Mouse (Mus musculus) small intestine, adult 2 months (tissue): Measurements from ENCODE around the gene Gpr85. TPM values are rescaled to one million over a fixed set of nuclear protein-coding genes. Genes with fewer than 3 reads are reported as not detected.

Experiments used
- H3K27ac ChIP-seq: fragments of 200-500 bp; 2 replicates; pipeline ENCODE4 v1.5.1; 2012; ENCODE audit warnings: low read depth, low read length, control low read depth, inconsistent platforms; ENCODE audit not compliant: insufficient read depth
- H3K27me3 ChIP-seq: fragments of 200-500 bp; 2 replicates; pipeline ENCODE4 v1.6.1; 2012; ENCODE audit warnings: mild to moderate bottlenecking, moderate library complexity, low read length, inconsistent platforms; ENCODE audit not compliant: control insufficient read depth, insufficient read depth
- H3K36me3 ChIP-seq: fragments of 200-500 bp; 2 replicates; pipeline ENCODE4 v1.6.1; 2012; ENCODE audit warnings: mild to moderate bottlenecking, low read length, control low read depth, inconsistent platforms; ENCODE audit not compliant: control insufficient read depth, insufficient read depth
- H3K4me1 ChIP-seq: fragments of 200-500 bp; 2 replicates; pipeline ENCODE4 v1.6.1; 2012; ENCODE audit warnings: low read length, inconsistent platforms, mixed read lengths; ENCODE audit not compliant: control insufficient read depth, insufficient read depth, insufficient read length
- H3K4me3 ChIP-seq: fragments of 200-500 bp; 2 replicates; pipeline ENCODE4 v1.5.1; 2012; ENCODE audit warnings: low read depth, mild to moderate bottlenecking, control low read depth, inconsistent platforms, low read length, moderate library complexity
- CTCF ChIP-seq: fragments of 200-500 bp; IDR thresholded peaks from 2 replicates; pipeline ENCODE4 v1.5.1; 2012; ENCODE audit warnings: low read depth, mild to moderate bottlenecking, control low read depth, inconsistent platforms, low read length, moderate library complexity, mixed read lengths; ENCODE audit not compliant: insufficient replicate concordance, insufficient read length; ENCODE audit errors: extremely low read depth
- POLR2A ChIP-seq: fragments of 200-500 bp; IDR thresholded peaks from 2 replicates; pipeline ENCODE4 v1.6.1; 2012; ENCODE audit warnings: low read depth, mild to moderate bottlenecking, control low read depth, inconsistent platforms, low read length, moderate library complexity
- WGBS: fragments of 180-500 bp; shearing (Covaris S2); methylation state at CpG from one replicate; pipeline ENCODE4 v1.1.7; 2018; 5-methylcytosine and 5-hydroxymethylcytosine counted together
- polyA plus RNA-seq: library from polyadenylated mRNA; depleted of rRNA; stranded (reverse); fragments of >200 nt; gene quantifications from 2 replicates; pipeline ENCODE4 v1.2.3, GENCODE M21; 2012; rRNA removed

The Gpr85 gene
- polyA plus RNA-seq, 1 experiment, result 0.77 TPM

DNA sequence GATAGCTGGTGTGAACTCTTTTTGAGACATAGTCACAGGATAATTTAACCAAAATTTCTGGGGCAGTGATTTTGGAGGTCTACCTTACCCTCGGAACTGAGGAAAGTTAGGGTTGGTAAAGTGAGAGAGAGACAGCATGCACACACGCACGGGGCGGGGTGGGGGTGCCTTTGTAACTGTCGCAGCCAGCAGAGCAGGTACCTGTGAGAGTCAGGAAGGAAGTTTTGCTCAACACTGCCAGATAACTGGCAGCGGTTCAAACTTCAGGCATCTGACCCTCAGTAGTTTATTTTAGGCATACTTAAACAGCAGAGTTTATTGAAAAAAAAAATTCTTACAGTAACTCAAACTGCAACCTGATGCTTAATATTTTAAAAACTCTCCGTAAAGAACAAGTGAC lies 39.7 kb downstream of the Gpr85 start:
- 52% methylated on average over 7 of the region's 7 CpGs for WGBS
- Histone ChIP-seq H3K4me1 (no peaks in the 10 kb centered on the region), H3K36me3 (no peaks in the 10 kb centered on the region), H3K4me3 (no peak overlapping the region), H3K27me3 (no peaks in the 10 kb centered on the region), H3K27ac (no peak overlapping the region)
- no peak for TF ChIP-seq POLR2A
- TF ChIP-seq CTCF, result no peak

DNA sequence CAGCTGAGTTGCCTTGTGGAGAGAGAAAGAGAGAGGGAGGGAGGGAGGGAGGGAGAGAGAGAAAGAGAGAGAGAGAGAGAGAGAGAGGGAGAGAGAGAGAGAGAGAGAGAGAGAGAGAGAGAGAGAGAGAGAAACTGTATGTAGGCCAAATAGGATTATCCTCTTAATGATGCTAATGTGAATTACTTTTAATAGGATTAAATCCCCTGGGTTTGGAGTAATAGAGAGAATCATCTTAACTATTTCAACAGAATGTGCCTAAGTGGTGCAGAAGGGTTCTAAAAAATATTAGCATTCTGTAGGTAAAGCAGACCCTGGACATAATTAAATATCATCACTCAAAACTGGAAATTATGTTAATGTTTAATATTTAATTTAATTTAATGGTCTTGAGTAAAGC lies 42.4 kb downstream of the Gpr85 start:
- Histone ChIP-seq H3K4me1 (no peaks in the 10 kb centered on the region), H3K27me3 (no peaks in the 10 kb centered on the region), H3K27ac (no peak overlapping the region), H3K36me3 (no peaks in the 10 kb centered on the region), H3K4me3 (no peak overlapping the region)
- TF ChIP-seq CTCF (no peak), POLR2A (no peak)

Other genes with a start within 250 kb of the Gpr85 start
- 0.93 and 2.4 TPM in 2 replicates for gene Tmem168, start 231.8 kb downstream of the Gpr85 start, polyA plus RNA-seq
- 0.25 and 0.77 TPM in 2 replicates for gene Bmt2, start 162.0 kb downstream of the Gpr85 start, polyA plus RNA-seq
- gene 2610001J05Rik, start 31.6 kb upstream of the Gpr85 start, polyA plus RNA-seq, result 5.1 and 5.3 TPM in 2 replicates